Mouse (Mus musculus) embryonic facial prominence, embryonic 13.5 days (tissue): Measurements from ENCODE around the gene Socs5. TPM values are rescaled to one million over a fixed set of nuclear protein-coding genes. Genes with fewer than 3 reads are reported as not detected.

ENCODE experiments used
- ATAC-seq: fragments of 200-750 bp; cut with Nextera tagmentation; 2 replicates; pipeline ENCODE4 v1.8.0; 2017; ENCODE audit warnings: low read depth; ENCODE audit not compliant: insufficient number of reproducible peaks, insufficient read depth, low FRiP score, low TSS enrichment
- H3K27ac ChIP-seq: fragments of 300-500 bp; sonication (generic); 2 replicates; pipeline ENCODE4 v1.5.1; 2015; ENCODE audit warnings: moderate library complexity, mild to moderate bottlenecking, inconsistent platforms
- H3K27me3 ChIP-seq: fragments of 300-500 bp; sonication (generic); 2 replicates; pipeline ENCODE4 v1.6.1; 2015; ENCODE audit warnings: mild to moderate bottlenecking, inconsistent platforms
- H3K36me3 ChIP-seq: fragments of 300-500 bp; sonication (generic); 2 replicates; pipeline ENCODE4 v1.6.1; 2015; ENCODE audit warnings: mild to moderate bottlenecking, inconsistent platforms
- H3K4me1 ChIP-seq: fragments of 300-500 bp; sonication (generic); 2 replicates; pipeline ENCODE4 v1.6.1; 2015; ENCODE audit warnings: inconsistent platforms
- H3K4me2 ChIP-seq: fragments of 300-500 bp; sonication (generic); 2 replicates; pipeline ENCODE4 v1.6.1; 2015; ENCODE audit warnings: moderate library complexity, mild to moderate bottlenecking, inconsistent platforms
- H3K4me3 ChIP-seq: fragments of 300-500 bp; sonication (generic); 2 replicates; pipeline ENCODE4 v1.5.1; 2015; ENCODE audit warnings: mild to moderate bottlenecking, inconsistent platforms
- H3K9ac ChIP-seq: fragments of 300-500 bp; sonication (generic); 2 replicates; pipeline ENCODE4 v1.6.1; 2015; ENCODE audit warnings: mild to moderate bottlenecking, inconsistent platforms
- H3K9me3 ChIP-seq: fragments of 300-500 bp; sonication (generic); 2 replicates; pipeline ENCODE4 v1.6.1; 2016; ENCODE audit warnings: inconsistent platforms
- WGBS: fragments of 180-500 bp; shearing (Covaris S2); methylation state at CpG from one replicate; pipeline ENCODE4 v1.1.7; 2015; ENCODE audit warnings: mixed read lengths; 5-methylcytosine and 5-hydroxymethylcytosine counted together
- polyA plus RNA-seq: library from polyadenylated mRNA; unstranded; fragments of >200 nt; fragmentation: Nextera tagmentation; extraction: Ambion mirVana; gene quantifications from 2 replicates; pipeline ENCODE4 v1.2.1, GENCODE M21; 2015

Gene Socs5
- polyA plus RNA-seq, 1 experiment from 2014 or later = 19.7 TPM

DNA sequence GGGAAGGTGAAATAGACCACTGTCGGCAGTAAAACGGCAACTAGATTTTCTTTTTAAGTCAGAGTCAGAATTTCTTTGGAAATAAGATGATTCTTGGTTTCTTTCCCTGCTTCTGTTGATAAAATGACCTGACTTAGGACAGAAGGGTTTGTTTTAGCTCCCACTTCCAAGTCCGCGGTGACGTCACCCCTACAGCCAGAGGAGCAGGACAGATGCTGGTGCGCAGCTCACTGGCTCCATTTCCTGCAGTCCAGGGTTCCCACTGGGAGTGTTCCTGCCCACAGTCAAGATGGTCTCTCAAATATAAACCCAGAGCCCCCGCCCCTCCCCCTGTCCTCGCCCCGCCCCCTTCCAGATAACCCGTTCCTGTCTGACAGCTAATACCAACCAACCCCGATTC is 34.8 kb downstream of the Socs5 start:
- Histone ChIP-seq H3K27me3 (no peaks in the 10 kb centered on the region), H3K9ac (no peak overlapping the region), H3K4me2 (peak overlapping the region; percentile 43), H3K4me1 (peaks cover 11% of the 10 kb centered on the region; the same call in 1 of the 2 replicates), H3K4me3 (0 out of 2 replicates have a peak overlapping the region, but pooled peaks have one; percentile 4), H3K36me3 (peaks cover 8% of the 10 kb centered on the region; the same call in 1 of the 2 replicates), H3K27ac (0 out of 2 replicates have a peak overlapping the region, but pooled peaks have one; percentile 29), H3K9me3 (0 out of 2 replicates have a peak, but pooled peaks cover 3% of the 10 kb centered on the region)
- 41% methylated on average over 11 of the region's 11 CpGs for WGBS
- ATAC-seq = no peak

DNA sequence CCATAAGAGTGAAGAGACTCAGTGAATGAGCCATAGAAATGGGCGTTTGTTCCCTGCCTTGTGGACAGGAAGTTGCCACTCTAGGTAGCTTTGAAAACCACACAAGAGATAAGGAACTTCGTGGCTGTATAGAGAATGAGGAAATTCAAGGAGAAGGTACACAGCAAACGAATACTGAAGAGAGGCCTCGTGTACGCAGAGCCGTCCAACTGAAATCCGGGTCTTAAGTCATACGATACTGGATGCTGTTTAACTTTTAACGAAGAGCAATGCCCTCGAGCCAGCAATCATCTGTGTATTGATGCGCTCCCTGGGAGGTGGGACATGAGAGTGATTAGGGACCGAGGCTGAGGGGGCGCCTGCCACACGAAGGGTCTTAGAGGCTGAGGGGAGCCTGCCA is 35.7 kb downstream of the Socs5 start:
- 43% methylated on average over 14 of the region's 14 CpGs for WGBS
- Histone ChIP-seq H3K27me3 (no peaks in the 10 kb centered on the region), H3K36me3 (peaks cover 8% of the 10 kb centered on the region; the same call in 1 of the 2 replicates), H3K4me2 (no peak overlapping the region), H3K4me1 (peaks cover 13% of the 10 kb centered on the region; the same call in 1 of the 2 replicates), H3K9ac (no peak overlapping the region), H3K9me3 (0 out of 2 replicates have a peak, but pooled peaks cover 3% of the 10 kb centered on the region), H3K27ac (no peak overlapping the region; the same call in 1 of the 2 replicates), H3K4me3 (no peak overlapping the region)
- no peak for ATAC-seq

DNA sequence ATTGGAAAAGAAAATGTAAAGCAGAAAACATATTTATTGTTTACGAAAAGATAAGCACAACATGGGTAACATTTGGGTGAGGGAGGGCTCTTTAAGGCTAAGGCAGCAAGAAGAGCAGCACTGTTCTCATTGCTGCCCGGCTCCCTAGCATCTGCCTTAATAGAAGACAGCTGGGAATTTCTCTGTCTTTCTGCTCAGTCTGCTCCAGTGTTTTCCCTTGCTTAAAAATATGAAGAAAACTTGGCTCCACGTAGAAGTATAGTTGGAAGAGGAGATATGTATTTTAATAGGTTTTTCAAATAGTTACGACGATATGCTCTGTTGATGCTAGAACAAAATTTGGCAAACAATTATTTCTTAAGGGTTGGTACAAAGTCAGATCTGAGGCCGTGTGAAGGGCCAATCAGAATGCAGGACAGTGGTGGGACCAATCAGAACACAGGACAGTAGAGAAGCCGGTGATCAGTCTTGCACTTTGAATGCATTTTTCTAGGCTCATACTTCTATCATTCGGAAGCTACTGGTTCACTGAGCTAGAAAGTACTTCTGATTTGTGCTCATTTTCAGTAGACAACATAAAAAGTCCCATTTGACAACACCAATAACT is 39.0 kb downstream of the Socs5 start:
- Histone ChIP-seq H3K9me3 (0 out of 2 replicates have a peak, but pooled peaks cover 3% of the 10 kb centered on the region), H3K4me1 (peaks cover 27% of the 10 kb centered on the region), H3K4me2 (peak overlapping the region; percentile 23; the same call in 1 of the 2 replicates), H3K9ac (no peak overlapping the region), H3K27me3 (no peaks in the 10 kb centered on the region), H3K27ac (peak overlapping the region; percentile 35; the same call in 1 of the 2 replicates), H3K4me3 (no peak overlapping the region), H3K36me3 (no peaks in the 10 kb centered on the region)
- 0 out of 2 replicates have a peak, but pooled peaks have one; percentile 71 for ATAC-seq
- 38% methylated on average over 8 of the region's 8 CpGs for WGBS

DNA sequence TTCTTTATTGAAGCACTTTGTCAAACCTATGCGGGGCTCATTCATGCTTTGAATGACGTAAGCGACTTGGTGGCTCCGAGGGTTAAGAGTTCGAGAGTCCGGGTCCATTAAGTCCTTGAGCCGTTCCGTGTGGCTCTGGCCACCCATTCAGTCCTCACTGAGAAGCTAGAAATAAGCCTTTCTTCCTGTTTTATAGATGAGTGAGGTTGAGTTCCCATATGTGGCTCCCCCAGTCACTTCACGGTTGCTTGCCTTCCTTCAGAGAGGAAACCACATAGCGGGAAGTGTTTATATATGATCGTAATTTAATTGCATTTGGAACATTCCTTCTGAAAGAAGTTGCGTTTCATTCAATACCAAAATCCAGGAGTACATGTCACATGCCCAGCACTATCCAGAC is 42.3 kb downstream of the Socs5 start:
- 69% methylated on average over 12 of the region's 12 CpGs for WGBS
- Histone ChIP-seq H3K27me3 (no peaks in the 10 kb centered on the region), H3K9ac (no peak overlapping the region), H3K4me1 (peaks cover 15% of the 10 kb centered on the region), H3K4me2 (no peak overlapping the region), H3K4me3 (no peak overlapping the region), H3K27ac (no peak overlapping the region), H3K9me3 (no peaks in the 10 kb centered on the region), H3K36me3 (no peaks in the 10 kb centered on the region)
- ATAC-seq = no peak

DNA sequence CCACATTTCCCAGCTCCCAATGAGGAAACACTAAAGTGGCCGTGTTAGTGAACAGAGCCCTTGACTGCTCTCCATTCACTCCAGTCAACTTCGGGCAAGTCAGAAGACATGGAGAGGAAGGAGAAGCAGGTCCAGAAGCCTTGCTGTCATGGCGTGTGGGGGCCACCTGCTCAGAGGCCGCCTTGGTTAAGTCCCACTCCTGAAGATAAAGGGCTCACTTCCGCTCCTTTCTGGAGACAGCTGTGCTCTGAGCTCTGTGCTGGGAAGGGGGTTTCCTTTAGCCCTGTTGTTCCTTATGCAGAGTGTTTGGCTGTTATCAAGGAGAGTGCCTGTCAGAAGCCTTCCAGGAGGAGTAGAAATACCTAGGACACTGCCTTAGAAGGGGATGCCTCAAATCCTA is 45.5 kb downstream of the Socs5 start:
- no peaks in the 10 kb centered on the region for H3K9me3 ChIP-seq
- no peak overlapping the region for H3K4me3 ChIP-seq
- WGBS = 53% methylated on average over 5 of the region's 5 CpGs
- H3K4me1 ChIP-seq = peaks cover 15% of the 10 kb centered on the region
- no peak overlapping the region for H3K4me2 ChIP-seq
- no peaks in the 10 kb centered on the region for H3K27me3 ChIP-seq
- H3K27ac ChIP-seq = no peak overlapping the region
- ATAC-seq = no peak
- no peak overlapping the region for H3K9ac ChIP-seq
- H3K36me3 ChIP-seq = no peaks in the 10 kb centered on the region

DNA sequence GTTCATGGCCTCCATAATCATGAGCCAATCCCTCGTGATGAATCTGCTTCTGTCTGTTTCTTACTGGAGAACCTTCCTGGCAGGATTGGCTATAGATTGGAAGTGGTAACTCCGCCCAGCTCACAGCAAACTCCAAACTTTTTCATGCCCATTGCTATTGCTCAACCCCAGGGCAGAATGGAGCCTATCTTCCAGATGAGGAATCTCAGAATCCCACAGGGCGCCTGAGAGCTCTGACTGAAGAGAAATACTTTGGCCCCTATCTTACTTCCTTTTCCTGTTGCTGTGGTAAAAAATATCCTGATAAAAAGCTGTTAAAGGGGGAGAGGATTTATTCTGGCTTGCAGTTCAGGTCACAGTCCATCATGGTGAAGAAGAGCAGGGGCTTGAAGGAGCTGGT is 48.2 kb downstream of the Socs5 start:
- no peak for ATAC-seq
- H3K27ac ChIP-seq = no peak overlapping the region
- H3K27me3 ChIP-seq = no peaks in the 10 kb centered on the region
- 69% methylated on average over 3 of the region's 3 CpGs for WGBS
- no peak overlapping the region for H3K4me2 ChIP-seq
- no peaks in the 10 kb centered on the region; the same call in none of the 2 replicates for H3K4me1 ChIP-seq
- H3K36me3 ChIP-seq = no peaks in the 10 kb centered on the region
- H3K9me3 ChIP-seq = no peaks in the 10 kb centered on the region
- H3K9ac ChIP-seq = no peak overlapping the region
- H3K4me3 ChIP-seq = no peak overlapping the region

DNA sequence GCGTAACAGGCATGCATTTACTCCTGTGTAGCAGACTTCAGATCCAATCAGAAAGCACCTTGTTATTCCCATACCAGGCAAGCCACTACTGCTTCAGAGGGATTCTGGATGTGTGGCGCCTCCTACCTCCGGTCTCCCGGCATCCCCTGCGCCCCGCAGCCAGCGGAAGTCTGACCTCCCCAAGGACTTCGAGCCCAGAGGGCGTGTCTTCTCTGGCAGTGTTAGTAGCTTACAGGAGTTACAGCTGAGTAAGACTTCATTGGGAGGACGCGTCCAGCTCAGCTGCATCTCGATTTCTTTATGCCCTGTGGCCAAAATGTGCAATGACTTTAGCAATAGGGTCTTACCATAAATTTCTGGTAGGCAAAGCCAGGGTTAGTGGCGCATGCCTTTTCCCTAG is 50.3 kb downstream of the Socs5 start:
- 65% methylated on average over 13 of the region's 13 CpGs for WGBS
- H3K4me1 ChIP-seq = peaks cover 4% of the 10 kb centered on the region; the same call in 1 of the 2 replicates
- no peaks in the 10 kb centered on the region for H3K27me3 ChIP-seq
- ATAC-seq = no peak
- no peak overlapping the region for H3K4me3 ChIP-seq
- no peak overlapping the region for H3K4me2 ChIP-seq
- no peaks in the 10 kb centered on the region for H3K9me3 ChIP-seq
- no peak overlapping the region for H3K27ac ChIP-seq
- H3K9ac ChIP-seq = no peak overlapping the region
- no peaks in the 10 kb centered on the region for H3K36me3 ChIP-seq

DNA sequence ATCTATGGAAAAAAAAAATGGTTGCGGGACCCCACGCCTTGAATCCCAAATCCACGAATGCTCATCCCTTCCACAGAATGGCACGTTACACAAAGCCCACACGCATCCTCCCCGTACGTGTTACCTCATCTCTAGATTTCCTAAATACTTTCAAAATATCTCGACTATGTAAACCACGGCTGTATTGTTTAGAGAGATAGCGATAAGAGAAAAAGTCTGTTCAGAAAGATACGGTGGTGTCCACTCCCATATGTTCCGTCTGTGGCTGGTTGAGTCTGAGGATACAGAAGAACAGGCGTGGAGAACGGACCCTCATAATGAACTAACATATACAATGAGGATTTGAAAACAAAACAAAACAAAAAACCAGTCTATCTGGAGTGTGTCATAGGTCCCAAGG is 51.1 kb downstream of the Socs5 start:
- H3K9me3 ChIP-seq = no peaks in the 10 kb centered on the region
- H3K36me3 ChIP-seq = no peaks in the 10 kb centered on the region
- H3K27ac ChIP-seq = no peak overlapping the region
- H3K4me2 ChIP-seq = no peak overlapping the region
- no peak overlapping the region for H3K4me3 ChIP-seq
- H3K9ac ChIP-seq = no peak overlapping the region
- peaks cover 4% of the 10 kb centered on the region; the same call in 1 of the 2 replicates for H3K4me1 ChIP-seq
- 93% methylated on average over 14 of the region's 14 CpGs for WGBS
- no peaks in the 10 kb centered on the region for H3K27me3 ChIP-seq
- ATAC-seq = no peak

DNA sequence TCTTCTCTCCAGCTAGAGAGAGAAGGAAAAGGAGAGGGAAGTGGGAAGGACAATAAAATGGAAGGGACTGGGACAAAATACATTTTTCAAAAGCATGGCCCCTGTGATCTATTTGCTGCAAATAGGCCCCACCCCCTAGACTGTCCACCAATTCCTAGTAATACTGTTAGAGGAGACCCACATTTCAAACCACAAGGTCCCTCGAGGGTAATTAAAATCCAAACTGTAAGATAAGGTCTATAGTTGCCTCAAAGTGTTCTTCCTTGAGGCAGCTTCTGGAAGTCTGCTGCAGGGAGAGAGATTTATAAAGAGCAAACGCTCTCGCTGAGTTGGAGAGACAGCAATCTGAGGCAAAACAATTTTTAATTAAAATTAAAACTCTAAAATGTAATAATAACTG is 52.8 kb downstream of the Socs5 start:
- 69% methylated on average over 3 of the region's 3 CpGs for WGBS
- Histone ChIP-seq H3K4me3 (no peak overlapping the region), H3K4me2 (no peak overlapping the region), H3K36me3 (no peaks in the 10 kb centered on the region), H3K27ac (no peak overlapping the region), H3K27me3 (no peaks in the 10 kb centered on the region), H3K9ac (no peak overlapping the region), H3K4me1 (peaks cover 15% of the 10 kb centered on the region), H3K9me3 (no peaks in the 10 kb centered on the region)
- no peak for ATAC-seq

DNA sequence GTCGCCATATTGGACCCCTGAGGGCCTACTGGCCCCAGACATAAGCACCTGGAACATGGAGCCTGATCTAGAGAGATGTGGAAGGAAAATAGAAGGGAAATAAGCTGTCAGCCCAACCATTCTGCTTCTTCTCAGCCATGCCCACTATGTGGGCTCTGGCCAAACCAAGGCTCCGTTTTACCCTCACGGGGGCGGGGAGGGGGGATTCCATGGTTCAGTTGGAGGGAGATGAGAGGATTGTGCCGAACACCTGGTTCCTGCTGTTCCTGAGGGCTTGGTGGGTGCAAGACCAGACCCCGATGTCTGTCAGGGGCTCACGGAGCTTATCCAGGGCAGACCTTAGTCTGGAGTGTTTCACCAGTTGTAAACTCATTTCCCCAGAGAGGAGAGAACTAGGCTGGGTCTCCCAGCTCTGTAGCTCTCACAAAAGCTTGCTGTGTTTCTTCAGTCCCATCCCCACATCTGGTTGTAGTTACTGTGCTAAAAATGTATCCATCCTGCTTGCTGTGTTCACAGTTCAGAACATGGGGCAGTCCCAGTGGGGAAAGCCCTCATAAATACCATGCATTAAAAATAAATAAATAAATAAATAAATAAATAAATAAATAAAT is 56.9 kb downstream of the Socs5 start:
- H3K9me3 ChIP-seq = no peaks in the 10 kb centered on the region
- H3K27me3 ChIP-seq = no peaks in the 10 kb centered on the region
- H3K4me1 ChIP-seq = peaks cover 16% of the 10 kb centered on the region
- ATAC-seq = peak; percentile 78
- H3K4me2 ChIP-seq = peak overlapping the region; percentile 37
- H3K27ac ChIP-seq = peak overlapping the region; percentile 85
- no peak overlapping the region for H3K4me3 ChIP-seq
- no peaks in the 10 kb centered on the region for H3K36me3 ChIP-seq
- 41% methylated on average over 7 of the region's 7 CpGs for WGBS
- H3K9ac ChIP-seq = 0 out of 2 replicates have a peak overlapping the region, but pooled peaks have one; percentile 36

DNA sequence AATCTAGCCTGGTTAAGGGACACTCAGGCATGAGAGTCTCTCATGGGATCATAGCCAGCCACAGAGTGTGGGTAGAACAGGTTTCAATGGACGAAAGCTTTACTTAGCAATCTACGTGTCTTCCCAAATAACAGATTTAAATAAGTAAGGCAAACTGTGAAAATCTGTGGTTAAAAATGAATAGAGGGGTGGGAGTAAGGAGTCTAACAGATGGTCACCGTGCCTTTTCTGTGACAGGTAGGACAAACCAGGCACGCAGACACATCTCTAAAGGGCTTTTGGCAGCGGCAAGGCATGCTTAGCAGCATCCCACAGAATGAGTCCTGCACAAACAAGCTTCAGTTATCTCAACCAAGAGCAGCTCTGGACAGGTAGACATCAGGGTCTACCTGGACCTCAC is 59.9 kb downstream of the Socs5 start:
- H3K4me2 ChIP-seq = no peak overlapping the region
- 92% methylated on average over 5 of the region's 5 CpGs for WGBS
- no peaks in the 10 kb centered on the region for H3K27me3 ChIP-seq
- no peak overlapping the region for H3K9ac ChIP-seq
- no peak overlapping the region for H3K4me3 ChIP-seq
- no peak overlapping the region for H3K27ac ChIP-seq
- H3K9me3 ChIP-seq = no peaks in the 10 kb centered on the region
- peaks cover 13% of the 10 kb centered on the region for H3K4me1 ChIP-seq
- no peaks in the 10 kb centered on the region for H3K36me3 ChIP-seq
- no peak for ATAC-seq

DNA sequence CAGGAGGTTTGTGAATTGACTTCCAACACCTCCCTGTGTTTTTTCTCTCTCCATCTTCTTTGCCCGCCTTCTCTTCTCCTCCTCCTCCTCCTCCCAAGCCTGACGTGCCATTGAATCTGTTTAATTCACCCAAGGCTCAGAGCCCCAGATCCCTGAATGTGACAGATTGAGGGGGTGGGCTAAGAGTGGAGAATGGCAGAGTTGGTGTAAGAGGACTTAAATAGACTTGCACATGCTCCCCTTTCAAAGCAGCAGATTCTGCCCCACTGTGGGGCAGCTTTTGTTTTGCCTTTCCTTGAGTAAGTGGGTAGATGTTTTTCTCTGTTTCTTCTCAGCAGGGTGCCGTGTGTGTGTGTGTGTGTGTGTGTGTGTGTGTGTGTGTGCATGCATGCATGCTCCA is 61.6 kb downstream of the Socs5 start:
- H3K4me3 ChIP-seq = no peak overlapping the region
- peaks cover 10% of the 10 kb centered on the region for H3K9me3 ChIP-seq
- ATAC-seq = no peak
- WGBS = 67% methylated on average over 3 of the region's 3 CpGs
- no peak overlapping the region for H3K4me2 ChIP-seq
- peaks cover 13% of the 10 kb centered on the region for H3K4me1 ChIP-seq
- H3K36me3 ChIP-seq = peaks cover 3% of the 10 kb centered on the region; the same call in 1 of the 2 replicates
- H3K9ac ChIP-seq = no peak overlapping the region
- H3K27me3 ChIP-seq = no peaks in the 10 kb centered on the region
- no peak overlapping the region for H3K27ac ChIP-seq
